Mouse (Mus musculus) WW6 (cell line): ENCODE data around the gene Mrpl11.
"Not testable (repeated sequence)": the region's sequence is repeated elsewhere in the genome, so short reads cannot be mapped to it uniquely, and the experiment has no call there.

ENCODE experiments used
- DNase-seq: peaks from one replicate; pipeline ENCODE4 v3.0.0-alpha.2; 2013; ENCODE audit warnings: low read depth, low spot score

Gene Mrpl11

GRCm38 (mm10) chr19:4992371-4992770 lies 30.4 kb downstream of the Mrpl11 start:
- DNase-seq, result no peak

- no peak for DNase-seq
Observed at GRCm38 (mm10) chr19:4992904-4993303, 31.0 kb downstream of the Mrpl11 start.

GRCm38 (mm10) chr19:4994043-4994442 lies 32.1 kb downstream of the Mrpl11 start:
- DNase-seq, result no peak

GRCm38 (mm10) chr19:4999445-5000140 lies 37.6 kb downstream of the Mrpl11 start:
- no peak for DNase-seq

GRCm38 (mm10) chr19:5001666-5002406 lies 39.9 kb downstream of the Mrpl11 start:
- DNase-seq, result peak; percentile 68

DNA sequence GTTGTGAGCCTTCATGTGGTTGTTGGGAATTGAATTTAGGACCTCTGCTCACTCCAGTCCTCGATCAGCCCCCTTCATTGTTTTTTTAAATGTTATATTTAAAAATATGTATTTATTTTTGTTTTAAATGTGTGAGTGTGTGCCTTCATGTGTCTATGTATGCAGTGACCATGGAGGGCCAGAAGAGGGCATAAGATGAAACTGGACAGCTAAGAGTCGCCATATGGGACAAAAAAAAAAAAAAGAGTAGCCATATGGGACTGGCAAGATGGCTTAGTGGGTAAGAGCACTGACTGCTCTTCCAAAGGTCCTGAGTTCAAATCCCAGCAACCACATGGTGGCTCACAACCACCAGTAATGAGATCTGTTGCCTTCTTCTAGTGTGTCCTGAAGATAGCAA lies 41.7 kb downstream of the Mrpl11 start:
- not testable (repeated sequence) for DNase-seq

GRCm38 (mm10) chr19:5004925-5005324 lies 43.0 kb downstream of the Mrpl11 start:
- no peak for DNase-seq

- DNase-seq, result no peak
Observed at GRCm38 (mm10) chr19:5013138-5013537, 51.2 kb downstream of the Mrpl11 start.

DNA sequence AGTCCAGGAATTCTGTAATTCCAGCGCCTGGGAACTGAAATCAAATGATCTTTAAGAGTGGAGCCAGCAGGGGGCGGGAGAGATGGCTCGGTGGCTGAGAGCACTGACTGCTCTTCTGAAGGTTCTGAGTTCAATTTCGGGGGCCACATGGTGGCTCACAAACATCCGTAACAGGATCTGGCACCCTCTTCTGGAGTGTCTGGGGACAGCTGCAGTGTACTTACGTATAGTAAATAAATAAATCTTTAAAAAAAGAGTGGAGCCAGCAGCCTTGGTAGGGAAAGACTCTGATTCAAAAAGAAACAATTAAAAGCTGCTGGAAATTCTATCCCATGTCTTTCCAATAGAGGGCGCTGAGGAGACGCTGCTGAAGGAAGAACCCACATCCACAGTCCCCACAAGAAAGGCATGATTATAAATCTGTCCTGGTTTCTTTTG lies 53.0 kb downstream of the Mrpl11 start:
- no peak for DNase-seq

DNA sequence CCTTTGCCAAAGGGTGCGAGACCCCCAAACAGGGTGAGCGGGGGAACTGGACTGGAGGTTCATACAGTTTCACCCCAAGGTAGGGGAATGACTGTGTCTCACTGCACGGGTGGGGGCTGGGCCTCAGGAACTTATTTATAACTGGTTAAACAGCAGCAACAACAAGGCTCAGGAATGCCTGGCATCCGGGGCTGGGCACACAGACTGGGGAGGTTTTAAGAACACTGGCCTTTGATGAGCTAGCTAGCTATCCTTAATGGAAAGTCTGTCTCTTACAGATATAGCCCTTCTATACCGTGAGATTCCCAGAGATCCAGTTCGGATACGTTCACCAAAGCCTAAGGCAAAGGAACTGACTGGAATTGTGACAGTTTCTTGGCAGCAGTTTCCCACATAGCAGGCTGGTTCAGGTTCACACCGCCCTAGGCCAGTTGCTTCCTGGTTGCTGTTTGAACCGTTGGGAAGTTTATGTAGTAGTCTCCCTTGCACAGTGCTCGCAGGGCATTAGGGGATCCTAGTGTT lies 54.3 kb downstream of the Mrpl11 start:
- DNase-seq, result no peak
